Mouse (Mus musculus) cerebellum, postnatal 36 days (tissue): ENCODE data around the gene Def6.
"Not testable (repeated sequence)": the region's sequence is repeated elsewhere in the genome, so short reads cannot be mapped to it uniquely, and the experiment has no call there.

ENCODE experiments used
- DNase-seq, 2 experiments: peaks; one replicate each; pipeline ENCODE4 v3.0.0; 2021 to 2022; ENCODE audit warnings: mixed read lengths in 2 of 2

The Def6 gene

GRCm38 (mm10) chr17:28209457-28210110, 2.0 kb downstream of the Def6 start:
- DNase-seq = no peak

- no peak for DNase-seq
Measured at GRCm38 (mm10) chr17:28211921-28212341, 4.4 kb downstream of the Def6 start.

GRCm38 (mm10) chr17:28212391-28212790, 4.8 kb downstream of the Def6 start:
- DNase-seq = no peak

- no peak for DNase-seq
Measured at GRCm38 (mm10) chr17:28213236-28213635, 5.7 kb downstream of the Def6 start.

- no peak for DNase-seq
Measured at GRCm38 (mm10) chr17:28216791-28217190, 9.2 kb downstream of the Def6 start.

GRCm38 (mm10) chr17:28217721-28218649, 10.4 kb downstream of the Def6 start:
- DNase-seq = no peak

- DNase-seq = not testable (repeated sequence)
Measured at GRCm38 (mm10) chr17:28222463-28222862, 14.9 kb downstream of the Def6 start.

GRCm38 (mm10) chr17:28223561-28224391, 16.2 kb downstream of the Def6 start:
- peak; percentile 87 to 93 for DNase-seq

- DNase-seq = no peak
Measured at GRCm38 (mm10) chr17:28224615-28225014, 17.0 kb downstream of the Def6 start.

- peak; percentile 85 to 92 for DNase-seq
Measured at GRCm38 (mm10) chr17:28226014-28226413, 18.4 kb downstream of the Def6 start.

- no peak for DNase-seq
Measured at GRCm38 (mm10) chr17:28230486-28230885, 22.9 kb downstream of the Def6 start.

GRCm38 (mm10) chr17:28231026-28231736, 23.6 kb downstream of the Def6 start:
- DNase-seq = no peak

- peak; percentile 96 to 98 for DNase-seq
Measured at GRCm38 (mm10) chr17:28232475-28233060, 25.0 kb downstream of the Def6 start, which contains the start of gene Ppard. TSS of gene Ppard (plus strand) at chr17:28232700.

GRCm38 (mm10) chr17:28233091-28233731, 25.6 kb downstream of the Def6 start:
- peak in 1 of 2 experiments; percentile 20 for DNase-seq

- DNase-seq = peak; percentile 61 to 62
Measured at GRCm38 (mm10) chr17:28234641-28235040, 27.1 kb downstream of the Def6 start.

- no peak for DNase-seq
Measured at GRCm38 (mm10) chr17:28235982-28236635, 28.5 kb downstream of the Def6 start.

- no peak for DNase-seq
Measured at GRCm38 (mm10) chr17:28236636-28237015, 29.0 kb downstream of the Def6 start.

GRCm38 (mm10) chr17:28237362-28237761, 29.8 kb downstream of the Def6 start:
- no peak for DNase-seq

GRCm38 (mm10) chr17:28237874-28238273, 30.3 kb downstream of the Def6 start:
- DNase-seq = no peak

GRCm38 (mm10) chr17:28240846-28241245, 33.3 kb downstream of the Def6 start:
- DNase-seq = no peak

GRCm38 (mm10) chr17:28242296-28242695, 34.7 kb downstream of the Def6 start:
- DNase-seq = no peak
